Mouse (Mus musculus) olfactory bulb, adult 2 months (tissue): ENCODE data around the gene Ucp2.

Source experiments
- CTCF ChIP-seq: fragments of 200-500 bp; IDR thresholded peaks from 2 replicates; pipeline ENCODE4 v1.5.1; 2012; ENCODE audit warnings: low read depth, mild to moderate bottlenecking, low read length, moderate library complexity; ENCODE audit not compliant: insufficient read depth
- POLR2A ChIP-seq: fragments of 200-500 bp; IDR thresholded peaks from 2 replicates; pipeline ENCODE4 v1.6.1; 2012; ENCODE audit warnings: mild to moderate bottlenecking, low read depth, low read length, moderate library complexity; ENCODE audit not compliant: insufficient read depth

- no peak for TF ChIP-seq CTCF
- TF ChIP-seq POLR2A: no peak
Observed at GRCm38 (mm10) chr7:100488474-100489048, 4.6 kb upstream of the Ucp2 start.
